Mouse (Mus musculus) brown adipose tissue, adult 24 weeks (tissue): ENCODE measurements around the gene Asb3. TPM values are rescaled to one million over a fixed set of nuclear protein-coding genes. Genes with fewer than 3 reads are reported as not detected.
"Not testable (repeated sequence)": the region's sequence is repeated elsewhere in the genome, so short reads cannot be mapped to it uniquely, and the experiment has no call there.

Experiments used
- H3K27ac ChIP-seq: fragments of 200-500 bp; replicated peaks from 2 replicates; pipeline ENCODE4 v1.5.1; 2012; ENCODE audit warnings: low read depth, mild to moderate bottlenecking, low read length
- H3K4me1 ChIP-seq: fragments of 200-500 bp; 2 replicates; pipeline ENCODE4 v1.6.1; 2012; ENCODE audit warnings: low read length, mixed read lengths; ENCODE audit not compliant: control insufficient read depth, insufficient read depth, insufficient read length
- H3K4me3 ChIP-seq: fragments of 200-500 bp; 2 replicates; pipeline ENCODE4 v1.5.1; 2012; ENCODE audit warnings: low read depth, mild to moderate bottlenecking, low read length, moderate library complexity; ENCODE audit not compliant: insufficient read depth
- polyA plus RNA-seq: library from polyadenylated mRNA; stranded (reverse); fragments of >200 nt; gene quantifications from 2 replicates; pipeline ENCODE4 v1.2.4, GENCODE M21; 2012; ENCODE audit not compliant: missing spikeins, insufficient read depth, insufficient read length

Gene Asb3
- polyA plus RNA-seq, 1 experiment: 4.3 TPM

GRCm38 (mm10) chr11:31105364-31105763 lies 220.1 kb downstream of the Asb3 start:
- Histone ChIP-seq H3K4me3 (no peak overlapping the region), H3K27ac (no peak overlapping the region), H3K4me1 (no peaks in the 10 kb centered on the region)

- not testable (repeated sequence) for H3K4me3 ChIP-seq, H3K4me1 ChIP-seq, H3K27ac ChIP-seq
Measured at GRCm38 (mm10) chr11:31126964-31127363, 241.7 kb downstream of the Asb3 start.

- H3K27ac ChIP-seq, H3K4me1 ChIP-seq, H3K4me3 ChIP-seq: not testable (repeated sequence)
Measured at GRCm38 (mm10) chr11:31133726-31134125, 248.5 kb downstream of the Asb3 start.

- H3K27ac ChIP-seq, H3K4me1 ChIP-seq, H3K4me3 ChIP-seq: not testable (repeated sequence)
Measured at GRCm38 (mm10) chr11:31134824-31135223, 249.6 kb downstream of the Asb3 start.

- not testable (repeated sequence) for H3K4me3 ChIP-seq, H3K27ac ChIP-seq, H3K4me1 ChIP-seq
Measured at GRCm38 (mm10) chr11:31138394-31138793, 253.2 kb downstream of the Asb3 start.

Other genes with a start within 250 kb of the Asb3 start
- 307 and 372 TPM in 2 replicates for gene Acyp2, start 235.8 kb upstream of the Asb3 start, polyA plus RNA-seq
- 45.0 and 45.7 TPM in 2 replicates for gene Psme4, start 113.7 kb upstream of the Asb3 start, polyA plus RNA-seq
- not detected in 2 replicates for gene Gpr75, start 58 bp upstream of the Asb3 start, polyA plus RNA-seq
- 44.2 and 48.6 TPM in 2 replicates for gene Erlec1, start 68.9 kb downstream of the Asb3 start, polyA plus RNA-seq
- gene Chac2, start 100.9 kb downstream of the Asb3 start, polyA plus RNA-seq: 19.1 and 25.0 TPM in 2 replicates